Comparison of ENCODE assay signal across 19 mouse cellular contexts in genomic region chr6:84228786-84229185, GRCm38 (mm10).
A peak's percentile ranks its signal among the peaks of the same experiment; 100 is the strongest.
DNase-seq lines count a peak whose midpoint lies in the region; ATAC-seq lines count a peak whose summit lies in the region.
"Had no signal": no experiment of that assay in that cellular context is flagged by ENCODE, and none has a peak within 500 bp of the region (broad histone marks: within the 10 kb centered on the region; RNA-seq: fewer than 3 reads in every experiment).

No protein-coding gene starts in this region.

- peak overlapping the region; percentile 73 for H3K27ac ChIP-seq in forebrain, embryonic 10.5 days
- H3K27ac ChIP-seq in forebrain, embryonic 16.5 days (ENCODE audit: low read length): no peak overlapping the region
- no peak overlapping the region for H3K27ac ChIP-seq in midbrain, embryonic 14.5 days (replicated peaks; ENCODE audit: low read depth, low read length)
- no peak overlapping the region for H3K27ac ChIP-seq in midbrain, embryonic 15.5 days
- peak overlapping the region; percentile 69 for H3K27ac ChIP-seq in embryonic facial prominence, embryonic 12.5 days
- H3K27ac ChIP-seq: heart, embryonic 13.5 days; hindbrain, embryonic 12.5 days; limb, embryonic 15.5 days; macrophage had no signal

- peak; percentile 30 for DNase-seq in forebrain, embryonic 10.5 days (ENCODE audit: extremely low spot score, low spot score)
- peak; percentile 3 for DNase-seq in midbrain, embryonic 14.5 days
- peak; percentile 39 for DNase-seq in mesoderm, embryonic 11.5 days (ENCODE audit: low read depth, low spot score)
- DNase-seq in spleen, adult 18-20 months: no peak
- DNase-seq in left cerebral cortex, postnatal 10 days (ENCODE audit: extremely low spot score in 1 of 2, low spot score in 2 of 2): no peak
- DNase-seq: adrenal gland, postnatal 14 days; cerebellum, postnatal 25 days; gastrocnemius, adult 2 months; lung, adult 18-20 months; right cerebral cortex, postnatal 4 days; thymus, postnatal 14 days had no signal

- peaks cover 56% of the 10 kb centered on the region for H3K4me1 ChIP-seq in forebrain, embryonic 10.5 days
- H3K4me1 ChIP-seq in forebrain, embryonic 16.5 days (replicated peaks; ENCODE audit: control insufficient read depth, insufficient read depth, low read length): no peaks in the 10 kb centered on the region
- 0 out of 2 replicates have a peak, but pooled peaks cover 9% of the 10 kb centered on the region for H3K4me1 ChIP-seq in midbrain, embryonic 14.5 days (ENCODE audit: control insufficient read depth, insufficient read depth, low read length)
- H3K4me1 ChIP-seq in midbrain, embryonic 15.5 days: 0 out of 2 replicates have a peak, but pooled peaks cover 2% of the 10 kb centered on the region
- H3K4me1 ChIP-seq in embryonic facial prominence, embryonic 12.5 days: peaks cover 51% of the 10 kb centered on the region

- intact Hi-C loops in left cerebral cortex, postnatal 10 days (cut with DNase I): no loop called here

- WGBS in forebrain, embryonic 10.5 days: 20% methylated on average over 5 of the region's 5 CpGs
- WGBS in forebrain, embryonic 16.5 days: 20% methylated on average over 5 of the region's 5 CpGs
- 26% methylated on average over 5 of the region's 5 CpGs for WGBS in midbrain, embryonic 14.5 days
- 30% methylated on average over 5 of the region's 5 CpGs for WGBS in midbrain, embryonic 15.5 days
- 17% methylated on average over 5 of the region's 5 CpGs for WGBS in embryonic facial prominence, embryonic 12.5 days

- peaks cover 17% of the 10 kb centered on the region for H3K27me3 ChIP-seq in forebrain, embryonic 10.5 days (ENCODE audit: poor library complexity, severe bottlenecking)
- no peaks in the 10 kb centered on the region for H3K27me3 ChIP-seq in forebrain, embryonic 16.5 days (replicated peaks; ENCODE audit: control insufficient read depth, insufficient read depth, low read length)
- H3K27me3 ChIP-seq in midbrain, embryonic 14.5 days (ENCODE audit: control insufficient read depth, insufficient read depth, low read length): no peaks in the 10 kb centered on the region
- no peaks in the 10 kb centered on the region for H3K27me3 ChIP-seq in midbrain, embryonic 15.5 days (replicated peaks)
- no peaks in the 10 kb centered on the region for H3K27me3 ChIP-seq in embryonic facial prominence, embryonic 12.5 days
- H3K27me3 ChIP-seq: hindbrain, embryonic 12.5 days; limb, embryonic 15.5 days had no signal

- no peaks in the 10 kb centered on the region for H3K36me3 ChIP-seq in forebrain, embryonic 10.5 days (replicated peaks)
- no peaks in the 10 kb centered on the region for H3K36me3 ChIP-seq in forebrain, embryonic 16.5 days (ENCODE audit: control insufficient read depth, insufficient read depth)
- H3K36me3 ChIP-seq in midbrain, embryonic 14.5 days (ENCODE audit: control insufficient read depth, insufficient read depth, low read length): no peaks in the 10 kb centered on the region
- no peaks in the 10 kb centered on the region for H3K36me3 ChIP-seq in midbrain, embryonic 15.5 days (replicated peaks)
- H3K36me3 ChIP-seq in embryonic facial prominence, embryonic 12.5 days: no peaks in the 10 kb centered on the region
- H3K36me3 ChIP-seq: heart, embryonic 13.5 days; hindbrain, embryonic 12.5 days; limb, embryonic 15.5 days had no signal

- H3K4me2 ChIP-seq in forebrain, embryonic 16.5 days (ENCODE audit: low read length): no peak overlapping the region
- no peak overlapping the region for H3K4me2 ChIP-seq in midbrain, embryonic 14.5 days (ENCODE audit: low read length)
- no peak overlapping the region for H3K4me2 ChIP-seq in midbrain, embryonic 15.5 days
- H3K4me2 ChIP-seq in embryonic facial prominence, embryonic 12.5 days (replicated peaks): no peak overlapping the region
- H3K4me2 ChIP-seq: heart, embryonic 13.5 days; hindbrain, embryonic 12.5 days; limb, embryonic 15.5 days had no signal

- no peaks in the 10 kb centered on the region for H3K9me3 ChIP-seq in forebrain, embryonic 10.5 days
- H3K9me3 ChIP-seq in forebrain, embryonic 16.5 days (ENCODE audit: control insufficient read depth, low read length): no peaks in the 10 kb centered on the region
- no peaks in the 10 kb centered on the region for H3K9me3 ChIP-seq in midbrain, embryonic 14.5 days (ENCODE audit: control insufficient read depth, low read length)
- H3K9me3 ChIP-seq in midbrain, embryonic 15.5 days: no peaks in the 10 kb centered on the region
- no peaks in the 10 kb centered on the region for H3K9me3 ChIP-seq in embryonic facial prominence, embryonic 12.5 days
- H3K9me3 ChIP-seq: heart, embryonic 13.5 days; hindbrain, embryonic 12.5 days; limb, embryonic 15.5 days had no signal

- H3K4me3 ChIP-seq in forebrain, embryonic 10.5 days: no peak overlapping the region
- H3K4me3 ChIP-seq in forebrain, embryonic 16.5 days (replicated peaks; ENCODE audit: low read length): no peak overlapping the region
- no peak overlapping the region for H3K4me3 ChIP-seq in midbrain, embryonic 14.5 days (replicated peaks; ENCODE audit: low read depth, low read length)
- no peak overlapping the region for H3K4me3 ChIP-seq in midbrain, embryonic 15.5 days
- H3K4me3 ChIP-seq in embryonic facial prominence, embryonic 12.5 days: no peak overlapping the region
- H3K4me3 ChIP-seq: gastrocnemius, adult 2 months; heart, embryonic 13.5 days; hindbrain, embryonic 12.5 days; limb, embryonic 15.5 days had no signal

- no peak overlapping the region for H3K9ac ChIP-seq in forebrain, embryonic 16.5 days (replicated peaks; ENCODE audit: low read depth, low read length)
- no peak overlapping the region for H3K9ac ChIP-seq in midbrain, embryonic 14.5 days (replicated peaks; ENCODE audit: low read length)
- no peak overlapping the region for H3K9ac ChIP-seq in midbrain, embryonic 15.5 days
- H3K9ac ChIP-seq in embryonic facial prominence, embryonic 12.5 days: no peak overlapping the region
- H3K9ac ChIP-seq: heart, embryonic 13.5 days; hindbrain, embryonic 12.5 days; limb, embryonic 15.5 days had no signal

- ATAC-seq in forebrain, embryonic 16.5 days: no peak
- no peak for ATAC-seq in midbrain, embryonic 14.5 days (ENCODE audit: low FRiP score, low TSS enrichment)
- no peak for ATAC-seq in midbrain, embryonic 15.5 days (replicated peaks)
- no peak; the same call in 1 of the 2 replicates for ATAC-seq in embryonic facial prominence, embryonic 12.5 days (ENCODE audit: insufficient number of reproducible peaks, insufficient read depth, low FRiP score, low TSS enrichment)
- ATAC-seq: intestine, postnatal 0 days had no signal

Comparison
In these comparisons a context has a peak if more than half of its experiments do, and no peak if none do; other contexts are left out.
1. H3K27ac ChIP-seq: peak in forebrain, embryonic 10.5 days (single experiment) and embryonic facial prominence, embryonic 12.5 days (single experiment); none in forebrain, embryonic 16.5 days (single experiment), midbrain, embryonic 14.5 days (single experiment) and midbrain, embryonic 15.5 days (single experiment).
2. DNase-seq: peak in forebrain, embryonic 10.5 days (single experiment), midbrain, embryonic 14.5 days (single experiment) and mesoderm, embryonic 11.5 days (single experiment); none in spleen, adult 18-20 months (0 of 2) and left cerebral cortex, postnatal 10 days (0 of 2).